Mouse (Mus musculus) embryonic stem cell, embryonic (primary cell): Measurements from ENCODE around the gene Plaur.

Experiments
- CTCF ChIA-PET, 4 experiments: fragments of 300-600 bp in 2 of 4; fragments of 350-600 bp in 2 of 4; sonication (Branson Sonifier 250); formaldehyde crosslinking; loops; one replicate each; lab custom pipeline; 2022; ENCODE audit warnings: inconsistent platforms in 2 of 4; lab: Charles Lee
- POLR2A ChIA-PET, 4 experiments: fragments of 300-600 bp in 2 of 4; fragments of 350-600 bp in 2 of 4; sonication (Branson Sonifier 250); formaldehyde crosslinking; loops; one replicate each; lab custom pipeline; 2022; ENCODE audit warnings: antibody characterized with exemption in 4 of 4, inconsistent platforms in 1 of 4; lab: Charles Lee

The Plaur gene

GRCm38 (mm10) chr7:24459843-24460242 lies 2.4 kb upstream of the Plaur start:
- ChIA-PET CTCF (interaction anchor here (0.9 to 6.9 kb wide), 9 partner anchors 13 to 182 kb away, joined by 3 to 61 read pairs (median 5); partner anchors contain the start of gene Irgq (in 1 of the 4)), POLR2A (interaction anchor here in 3 of 4 experiments (0.8 to 4.7 kb wide), 18 partner anchors 8 to 394 kb away, joined by 3 to 25 read pairs (median 4); partner anchors contain the start of genes Zfp428 (in 2 of the 3), Irgc1 (in 1 of the 3) and Smg9 (in 1 of the 3))

- ChIA-PET CTCF (interaction anchor here (0.5 to 6.9 kb wide), 14 partner anchors 11 to 429 kb away, joined by 3 to 61 read pairs (median 5); partner anchors contain the start of gene Zfp428 (in 1 of the 4)), POLR2A (interaction anchor here in 3 of 4 experiments (0.5 to 4.7 kb wide), 25 partner anchors 9 to 190 kb away, joined by 3 to 25 read pairs (median 5); partner anchors contain the start of genes Irgc1 (in 2 of the 3), Smg9 (in 2 of the 3) and Zfp428 (in 2 of the 3))
Measured at GRCm38 (mm10) chr7:24461376-24462051, 770 bp upstream of the Plaur start.

- ChIA-PET POLR2A (interaction anchor here in 2 of 4 experiments (1.8 to 2.2 kb wide), 2 partner anchors 9 to 14 kb away, joined by 3 to 7 read pairs; no protein-coding TSS in a partner anchor), CTCF (interaction anchor here in 2 of 4 experiments (0.8 to 1.5 kb wide), 5 partner anchors 9 to 131 kb away, joined by 3 to 5 read pairs (median 3); no protein-coding TSS in a partner anchor)
Measured at GRCm38 (mm10) chr7:24466835-24467234, 4.6 kb downstream of the Plaur start.

GRCm38 (mm10) chr7:24467886-24468285 lies 5.6 kb downstream of the Plaur start:
- ChIA-PET CTCF (interaction anchor here (0.6 to 1.9 kb wide), 8 partner anchors 10 to 148 kb away, joined by 3 to 19 read pairs (median 5); partner anchors contain the start of gene Cadm4 (in 1 of the 4)), POLR2A (interaction anchor here in 3 of 4 experiments (1.0 to 2.2 kb wide), 6 partner anchors 10 to 65 kb away, joined by 3 to 7 read pairs (median 4); no protein-coding TSS in a partner anchor)

- ChIA-PET POLR2A (interaction anchor here in 2 of 4 experiments (1.0 to 2.2 kb wide), 2 partner anchors 11 to 61 kb away, joined by 3 to 7 read pairs; no protein-coding TSS in a partner anchor), CTCF (interaction anchor here (0.6 to 1.9 kb wide), 9 partner anchors 11 to 141 kb away, joined by 3 to 19 read pairs (median 5); partner anchors contain the start of gene Smg9 (in 1 of the 4))
Measured at GRCm38 (mm10) chr7:24469126-24469525, 6.8 kb downstream of the Plaur start.

- ChIA-PET CTCF (interaction anchor here in 2 of 4 experiments (0.8 to 1.2 kb wide), 2 partner anchors 11 to 31 kb away, joined by 3 read pairs; no protein-coding TSS in a partner anchor), POLR2A (interaction anchor here in 1 of 4 experiments (1.4 kb wide), 1 partner anchor 43 kb away, joined by 3 read pairs; no protein-coding TSS in a partner anchor)
Measured at GRCm38 (mm10) chr7:24470356-24470755, 8.1 kb downstream of the Plaur start.

- ChIA-PET POLR2A (interaction anchor here (0.6 to 2.8 kb wide), 24 partner anchors 8 to 155 kb away, joined by 3 to 10 read pairs (median 4); partner anchors contain the start of genes Cadm4 (in 2 of the 4), Plaur (in 2 of the 4), Irgc1 (in 1 of the 4) and Pinlyp (in 1 of the 4)), CTCF (interaction anchor here (0.5 to 4.0 kb wide), 87 partner anchors 9 to 1155 kb away, joined by 3 to 117 read pairs (median 5); partner anchors contain the start of genes Cadm4 (in 3 of the 4), Smg9 (in 3 of the 4), Irgc1 (in 2 of the 4) and Plaur (in 2 of the 4))
Measured at GRCm38 (mm10) chr7:24472442-24472841, 10.2 kb downstream of the Plaur start.

- ChIA-PET POLR2A (interaction anchor here in 3 of 4 experiments (0.6 to 2.8 kb wide), 24 partner anchors 8 to 155 kb away, joined by 3 to 10 read pairs (median 4); partner anchors contain the start of genes Cadm4 (in 2 of the 3), Plaur (in 2 of the 3), Irgc1 (in 1 of the 3) and Pinlyp (in 1 of the 3)), CTCF (interaction anchor here (0.5 to 4.0 kb wide), 89 partner anchors 8 to 1155 kb away, joined by 3 to 117 read pairs (median 5); partner anchors contain the start of genes Cadm4 (in 3 of the 4), Smg9 (in 3 of the 4), Irgc1 (in 2 of the 4) and Plaur (in 2 of the 4))
Measured at GRCm38 (mm10) chr7:24472937-24473336, 10.7 kb downstream of the Plaur start.

GRCm38 (mm10) chr7:24473913-24474529 lies 11.7 kb downstream of the Plaur start:
- POLR2A ChIA-PET, result interaction anchor here in 3 of 4 experiments (0.5 to 2.8 kb wide), 30 partner anchors 7 to 740 kb away, joined by 3 to 10 read pairs (median 4); partner anchors contain the start of genes Cadm4 (in 1 of the 3), Irgc1 (in 1 of the 3), Pinlyp (in 1 of the 3) and Plaur (in 1 of the 3)
- CTCF ChIA-PET, result interaction anchor here (0.5 to 4.0 kb wide), 110 partner anchors 8 to 743 kb away, joined by 3 to 117 read pairs (median 5); partner anchors contain the start of genes Plaur (in 3 of the 4), Cadm4 (in 2 of the 4), Irgq (in 2 of the 4) and AC161166.1 (in 1 of the 4)

- CTCF ChIA-PET, result interaction anchor here (0.6 to 4.0 kb wide), 23 partner anchors 12 to 271 kb away, joined by 3 to 117 read pairs (median 10); partner anchors contain the start of genes AC161166.1 (in 1 of the 4), Plaur (in 1 of the 4) and Smg9 (in 1 of the 4)
Measured at GRCm38 (mm10) chr7:24474811-24475506, 12.7 kb downstream of the Plaur start.

GRCm38 (mm10) chr7:24476338-24476737 lies 14.1 kb downstream of the Plaur start:
- CTCF ChIA-PET, result interaction anchor here in 2 of 4 experiments (0.6 to 1.4 kb wide), 4 partner anchors 68 to 454 kb away, joined by 3 to 17 read pairs (median 4); no protein-coding TSS in a partner anchor

More at GRCm38 (mm10) chr7:24474811-24475506, 12.7 kb downstream of the Plaur start:
- POLR2A ChIA-PET, result interaction anchor here in 2 of 4 experiments (0.6 to 2.0 kb wide), 4 partner anchors 9 to 498 kb away, joined by 3 to 9 read pairs (median 4); partner anchors contain the start of gene Rabac1 (in 1 of the 2)

GRCm38 (mm10) chr7:24476856-24477255 lies 14.6 kb downstream of the Plaur start:
- CTCF ChIA-PET, result interaction anchor here in 2 of 4 experiments (0.6 to 1.4 kb wide), 4 partner anchors 67 to 454 kb away, joined by 3 to 17 read pairs (median 4); no protein-coding TSS in a partner anchor
- POLR2A ChIA-PET, result interaction anchor here in 3 of 4 experiments (0.7 to 1.3 kb wide), 5 partner anchors 22 to 188 kb away, joined by 3 to 7 read pairs (median 5); partner anchors contain the start of gene Zfp428 (in 1 of the 3)

More at GRCm38 (mm10) chr7:24476338-24476737, 14.1 kb downstream of the Plaur start:
- POLR2A ChIA-PET, result interaction anchor here in 3 of 4 experiments (0.6 to 1.3 kb wide), 6 partner anchors 23 to 188 kb away, joined by 3 to 7 read pairs (median 4); partner anchors contain the start of gene Zfp428 (in 1 of the 3)

- CTCF ChIA-PET, result no interaction called here
Measured at GRCm38 (mm10) chr7:24478911-24479310, 16.6 kb downstream of the Plaur start.

GRCm38 (mm10) chr7:24479685-24480084 lies 17.4 kb downstream of the Plaur start:
- POLR2A ChIA-PET, result interaction anchor here in 2 of 4 experiments (1.0 to 1.3 kb wide), 3 partner anchors 8 to 411 kb away, joined by 3 read pairs; partner anchors contain the start of gene Zfp428 (in 1 of the 2)
- CTCF ChIA-PET, result interaction anchor here in 2 of 4 experiments (0.7 to 1.2 kb wide), 4 partner anchors 37 to 1376 kb away, joined by 3 to 5 read pairs (median 4); no protein-coding TSS in a partner anchor

More at GRCm38 (mm10) chr7:24478911-24479310, 16.6 kb downstream of the Plaur start:
- POLR2A ChIA-PET, result interaction anchor here in 2 of 4 experiments (0.5 to 1.0 kb wide), 2 partner anchors 28 to 242 kb away, joined by 3 read pairs; partner anchors contain the start of gene Zfp428 (in 1 of the 2)
